Mouse (Mus musculus) liver, postnatal 0 days (tissue): Measurements from ENCODE around the gene Uvrag. TPM values are rescaled to one million over a fixed set of nuclear protein-coding genes. Genes with fewer than 3 reads are reported as not detected.

Source experiments
- ATAC-seq: fragments of 200-750 bp; cut with Nextera tagmentation; 2 replicates; pipeline ENCODE4 v1.8.0; 2017; ENCODE audit warnings: mild to moderate bottlenecking, moderate library complexity
- DNase-seq: peaks from one replicate; pipeline ENCODE4 v3.0.0-alpha.2; 2016
- H3K27ac ChIP-seq: fragments of 300-500 bp; sonication (generic); 2 replicates; pipeline ENCODE4 v1.5.1; 2014; ENCODE audit warnings: antibody characterized with exemption, moderate library complexity, mild to moderate bottlenecking, low read depth
- H3K27me3 ChIP-seq: fragments of 300-500 bp; sonication (generic); 2 replicates; pipeline ENCODE4 v1.6.1; 2014; ENCODE audit warnings: low read length, control low read depth, mixed read lengths; ENCODE audit not compliant: insufficient read depth
- H3K36me3 ChIP-seq: fragments of 300-500 bp; sonication (generic); replicated peaks from 2 replicates; pipeline ENCODE4 v1.6.1; 2014; ENCODE audit warnings: mild to moderate bottlenecking, control low read depth, low read length, moderate library complexity, mixed read lengths; ENCODE audit not compliant: insufficient read depth
- H3K4me1 ChIP-seq: fragments of 300-500 bp; sonication (generic); 2 replicates; pipeline ENCODE4 v1.6.1; 2014; ENCODE audit warnings: antibody characterized with exemption, mild to moderate bottlenecking, control low read depth; ENCODE audit not compliant: insufficient read depth
- H3K4me2 ChIP-seq: fragments of 300-500 bp; sonication (generic); 2 replicates; pipeline ENCODE4 v1.6.1; 2014; ENCODE audit warnings: low read depth, mild to moderate bottlenecking, low read length, moderate library complexity, mixed read lengths
- H3K4me3 ChIP-seq: fragments of 300-500 bp; sonication (generic); 2 replicates; pipeline ENCODE4 v1.5.1; 2014; ENCODE audit warnings: low read depth, low read length
- H3K9ac ChIP-seq: fragments of 300-500 bp; sonication (generic); replicated peaks from 2 replicates; pipeline ENCODE4 v1.6.1; 2014; ENCODE audit warnings: mild to moderate bottlenecking, moderate library complexity
- H3K9me3 ChIP-seq: fragments of 300-500 bp; sonication (generic); 2 replicates; pipeline ENCODE4 v1.6.1; 2016; ENCODE audit warnings: mild to moderate bottlenecking, control low read depth, low read length, mixed read lengths
- CTCF ChIP-seq: sonication (generic); IDR thresholded peaks from 2 replicates; pipeline ENCODE4 v1.5.1; 2016; ENCODE audit warnings: antibody characterized with exemption, low read depth
- EP300 ChIP-seq: IDR thresholded peaks from 2 replicates; pipeline ENCODE4 v1.6.1; 2016; ENCODE audit warnings: antibody characterized with exemption, low read depth, mild to moderate bottlenecking
- WGBS: fragments of 180-500 bp; shearing (Covaris S2); extraction: QIAGEN DNeasy Blood & Tissue Kit; methylation state at CpG from one replicate; pipeline ENCODE4 v1.1.7; 2014; ENCODE audit not compliant: insufficient replicate concordance; 5-methylcytosine and 5-hydroxymethylcytosine counted together
- polyA plus RNA-seq: library from polyadenylated mRNA; unstranded; fragments of >200 nt; fragmentation: Nextera tagmentation; extraction: Ambion mirVana; gene quantifications from 2 replicates; pipeline ENCODE4 v1.2.1, GENCODE M21; 2015

The Uvrag gene
- polyA plus RNA-seq, 1 experiment from 2014 or later = 11.9 TPM

DNA sequence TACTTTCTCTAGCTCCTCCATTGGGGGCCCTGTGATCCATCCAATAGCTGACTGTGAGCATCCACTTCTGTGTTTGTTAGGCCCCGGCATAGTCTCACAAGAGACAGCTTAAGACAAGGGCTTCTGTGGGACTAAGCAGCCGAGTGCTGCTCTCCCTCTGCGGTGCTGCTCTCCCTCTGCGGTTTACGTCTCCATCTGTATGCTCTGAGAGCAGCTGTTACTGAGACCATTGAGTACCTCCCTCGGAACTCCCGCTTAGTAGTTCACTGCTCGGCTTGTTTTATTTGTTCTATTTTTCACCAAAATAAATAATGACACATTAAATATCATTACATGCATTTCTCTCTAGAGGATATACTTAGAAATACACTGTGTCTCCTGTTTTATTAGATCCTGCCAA is 180.7 kb downstream of the Uvrag start:
- ATAC-seq (no peak), DNase-seq (no peak)
- Histone ChIP-seq H3K36me3 (peaks cover 2% of the 10 kb centered on the region; the same call in 1 of the 2 replicates), H3K9ac (no peak overlapping the region), H3K4me1 (no peaks in the 10 kb centered on the region), H3K4me2 (no peak overlapping the region), H3K27ac (no peak overlapping the region), H3K9me3 (no peaks in the 10 kb centered on the region), H3K27me3 (no peaks in the 10 kb centered on the region), H3K4me3 (no peak overlapping the region)
- TF ChIP-seq EP300 = no peak
- TF ChIP-seq CTCF = no peak
- WGBS = 93% methylated on average over 8 of the region's 8 CpGs

- H3K4me1 ChIP-seq = no peaks in the 10 kb centered on the region
- no peak for TF ChIP-seq EP300
- no peak for TF ChIP-seq CTCF
- no peak overlapping the region for H3K4me2 ChIP-seq
- H3K27me3 ChIP-seq = no peaks in the 10 kb centered on the region
- H3K27ac ChIP-seq = no peak overlapping the region
- H3K36me3 ChIP-seq = no peaks in the 10 kb centered on the region; the same call in 1 of the 2 replicates
- ATAC-seq = no peak
- no peak overlapping the region for H3K4me3 ChIP-seq
- DNase-seq = no peak
- H3K9me3 ChIP-seq = no peaks in the 10 kb centered on the region
- no peak overlapping the region for H3K9ac ChIP-seq
- 77% methylated on average over 5 of the region's 5 CpGs for WGBS
Observed at GRCm38 (mm10) chr7:98959246-98959645, 181.7 kb downstream of the Uvrag start.

DNA sequence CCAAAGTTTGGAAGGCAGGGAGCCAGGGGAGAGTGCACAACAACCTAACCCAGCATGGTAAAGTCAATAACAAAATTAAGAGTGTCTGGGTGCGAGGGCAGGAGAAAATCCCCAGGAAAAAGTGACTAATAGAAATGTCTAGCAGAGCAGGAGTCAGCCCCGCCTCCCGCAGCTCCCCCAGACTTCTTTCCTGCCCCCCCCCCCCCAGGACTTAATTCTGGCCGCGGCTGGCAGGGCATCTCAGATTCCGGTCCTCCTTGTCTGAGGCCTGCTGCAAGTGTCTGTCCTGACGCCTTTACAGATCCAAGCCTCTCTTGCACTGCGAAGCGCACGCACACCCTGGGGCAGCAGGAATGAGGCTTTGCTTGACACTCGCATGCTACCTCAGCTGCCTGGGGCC is 182.8 kb downstream of the Uvrag start:
- no peak overlapping the region for H3K27ac ChIP-seq
- DNase-seq = no peak
- no peak overlapping the region for H3K9ac ChIP-seq
- no peak overlapping the region for H3K4me3 ChIP-seq
- no peaks in the 10 kb centered on the region for H3K4me1 ChIP-seq
- TF ChIP-seq CTCF (no peak), EP300 (no peak)
- no peak for ATAC-seq
- 66% methylated on average over 11 of the region's 11 CpGs for WGBS
- H3K36me3 ChIP-seq = no peaks in the 10 kb centered on the region; the same call in 1 of the 2 replicates
- H3K4me2 ChIP-seq = no peak overlapping the region
- H3K27me3 ChIP-seq = no peaks in the 10 kb centered on the region
- no peaks in the 10 kb centered on the region for H3K9me3 ChIP-seq

DNA sequence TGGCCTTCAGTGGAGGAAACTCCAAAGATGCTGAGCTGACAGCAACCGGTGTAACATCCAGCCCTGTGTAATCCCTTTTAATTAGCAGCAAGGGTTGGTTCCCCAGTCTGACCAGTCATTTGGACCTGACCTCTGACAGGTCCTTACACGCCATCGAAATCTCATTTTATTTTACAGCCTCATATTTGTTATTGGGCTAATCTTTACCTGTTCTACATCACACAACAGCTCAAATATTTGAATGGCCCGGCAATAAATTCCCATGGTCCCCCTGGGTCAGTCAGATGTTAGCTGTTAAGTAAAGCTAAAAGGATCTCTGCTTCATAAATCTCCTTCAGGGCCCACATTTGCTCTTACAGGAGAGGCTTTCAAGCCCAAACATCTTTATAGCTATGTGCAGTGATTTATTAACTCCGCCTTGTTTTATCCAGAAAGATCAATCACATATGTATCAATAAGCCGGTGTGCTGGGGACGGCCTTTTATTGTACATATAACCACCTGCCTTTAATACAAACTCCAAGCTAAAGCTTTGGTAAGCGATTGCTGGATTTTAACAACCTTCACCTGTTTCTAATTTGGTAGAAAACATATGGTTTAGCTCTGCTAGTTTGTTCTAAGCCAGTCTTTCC is 183.7 kb downstream of the Uvrag start:
- 85% methylated on average over 8 of the region's 8 CpGs for WGBS
- H3K9ac ChIP-seq = no peak overlapping the region
- no peaks in the 10 kb centered on the region for H3K9me3 ChIP-seq
- H3K4me1 ChIP-seq = no peaks in the 10 kb centered on the region
- DNase-seq = no peak
- H3K36me3 ChIP-seq = no peaks in the 10 kb centered on the region; the same call in 1 of the 2 replicates
- no peak overlapping the region for H3K4me3 ChIP-seq
- no peaks in the 10 kb centered on the region for H3K27me3 ChIP-seq
- no peak overlapping the region for H3K4me2 ChIP-seq
- no peak for ATAC-seq
- no peak overlapping the region for H3K27ac ChIP-seq
- TF ChIP-seq CTCF (no peak), EP300 (no peak)

DNA sequence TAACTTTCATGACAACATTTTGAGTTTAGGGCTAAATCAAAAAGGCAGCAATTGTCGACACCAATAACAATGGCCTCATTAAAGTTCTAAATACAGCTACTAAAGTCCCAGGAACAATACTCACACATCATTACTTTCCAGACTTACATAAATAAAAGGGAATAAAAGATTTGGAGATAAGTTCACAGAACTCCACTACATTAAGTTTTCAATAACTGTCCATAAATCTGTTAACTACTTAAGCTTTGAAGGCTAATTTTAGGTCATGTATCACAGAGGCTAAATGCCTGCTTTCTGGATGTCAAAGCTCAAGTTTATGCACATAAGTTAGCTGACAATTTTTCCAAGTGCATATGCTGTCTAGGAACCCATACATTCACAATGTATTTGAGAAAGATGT is 184.3 kb downstream of the Uvrag start:
- no peak overlapping the region for H3K27ac ChIP-seq
- ATAC-seq (no peak), DNase-seq (no peak)
- H3K4me3 ChIP-seq = no peak overlapping the region
- H3K9ac ChIP-seq = no peak overlapping the region
- H3K4me2 ChIP-seq = no peak overlapping the region
- no peaks in the 10 kb centered on the region for H3K27me3 ChIP-seq
- H3K4me1 ChIP-seq = no peaks in the 10 kb centered on the region
- WGBS = 83% methylated on average over 1 of the region's 1 CpGs
- TF ChIP-seq CTCF (no peak), EP300 (no peak)
- no peaks in the 10 kb centered on the region for H3K9me3 ChIP-seq
- H3K36me3 ChIP-seq = no peaks in the 10 kb centered on the region; the same call in 1 of the 2 replicates

GRCm38 (mm10) chr7:98953649-98954048 is 187.3 kb downstream of the Uvrag start:
- Histone ChIP-seq H3K4me3 (no peak overlapping the region), H3K27ac (no peak overlapping the region), H3K9me3 (no peaks in the 10 kb centered on the region), H3K27me3 (no peaks in the 10 kb centered on the region), H3K4me1 (no peaks in the 10 kb centered on the region), H3K36me3 (no peaks in the 10 kb centered on the region), H3K9ac (no peak overlapping the region), H3K4me2 (no peak overlapping the region)
- TF ChIP-seq CTCF (no peak), EP300 (no peak)
- ATAC-seq (no peak), DNase-seq (no peak)
- 51% methylated on average over 3 of the region's 3 CpGs for WGBS
